Mouse (Mus musculus): ENCODE data around the gene 2610301B20Rik. TPM values are rescaled to one million over a fixed set of nuclear protein-coding genes. Genes with fewer than 3 reads are reported as not detected.
A peak's percentile ranks its signal among the peaks of the same experiment; 100 is the strongest.
"Not testable (repeated sequence)": the region's sequence is repeated elsewhere in the genome, so short reads cannot be mapped to it uniquely, and the experiment has no call there.

2610301B20Rik gene
- polyA plus RNA-seq (2012; ENCODE audit: insufficient read depth, insufficient read length, missing spikeins), result 7.5 and 10.2 TPM in 2 replicates

DNA sequence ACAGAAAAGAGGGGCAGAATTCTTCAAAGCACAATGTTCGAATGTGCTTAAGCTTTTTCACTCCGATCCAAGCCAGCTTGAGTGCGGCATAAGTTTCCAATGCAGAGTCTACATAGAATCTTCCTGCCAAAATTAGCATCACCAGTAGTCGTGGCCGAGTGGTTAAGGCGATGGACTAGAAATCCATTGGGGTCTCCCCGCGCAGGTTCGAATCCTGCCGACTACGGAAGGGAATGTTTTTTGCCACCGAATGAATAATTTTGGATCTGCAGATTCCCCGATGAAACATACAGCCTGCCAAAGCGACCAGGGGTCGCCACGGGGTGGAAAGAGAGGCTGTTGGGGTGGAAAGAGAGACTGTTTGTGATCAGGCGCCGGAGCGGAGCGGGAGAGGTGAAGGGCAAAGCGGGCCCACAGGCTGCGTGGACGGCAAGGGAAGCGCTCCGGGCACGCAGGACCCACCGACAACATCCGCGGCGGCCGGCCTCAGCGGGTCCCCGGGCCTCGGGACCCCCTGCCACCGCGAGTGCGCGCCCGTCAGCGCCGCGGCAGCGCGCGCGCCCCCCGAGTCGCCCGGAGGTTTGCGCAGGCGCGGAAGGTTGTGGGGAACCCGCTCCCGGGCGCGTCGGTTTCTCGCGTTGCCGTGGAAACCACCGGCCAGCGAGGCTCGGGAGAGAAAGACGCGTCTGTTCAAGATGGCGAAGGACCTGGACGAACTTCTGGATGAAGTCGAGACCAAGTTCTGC lies at the start of gene 2610301B20Rik:
Gene 2610301B20Rik (plus strand): TSS at position 579 of the 746 bp plus-strand sequence.
- Histone ChIP-seq H3K27ac (ENCODE audit: insufficient read depth, low read depth, low read length) (peak within 1 kb of the TSS; percentile 88), H3K4me1 (ENCODE audit: control insufficient read depth, insufficient read depth, low read length) (peaks cover 5% of the 10 kb centered on the region; the same call in 1 of the 2 replicates), H3K4me3 (ENCODE audit: insufficient read depth, low read length) (peak within 1 kb of the TSS; percentile 90)
- TF ChIP-seq CTCF (IDR thresholded peaks at IDR 0.05; ENCODE audit: low read depth, low read length), result no peak

DNA sequence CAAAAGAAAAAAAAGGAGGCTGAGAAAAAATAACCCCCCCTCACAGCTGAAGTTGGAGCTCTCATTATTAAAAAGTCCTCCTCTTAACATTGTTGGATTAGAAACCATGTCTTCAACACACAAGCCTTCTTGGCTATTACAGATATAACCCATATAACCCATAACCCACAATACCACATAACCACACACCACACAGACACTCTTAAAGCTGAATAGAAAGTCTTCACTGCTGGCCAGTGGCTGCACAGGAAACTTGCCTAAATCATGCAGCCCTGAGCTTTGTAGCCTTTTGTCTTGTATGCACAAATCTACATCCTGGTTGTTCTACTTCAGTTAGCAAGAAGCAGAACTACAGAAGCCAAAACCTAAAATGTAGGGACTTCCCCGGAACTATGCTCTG lies 41.0 kb upstream of the 2610301B20Rik start:
- H3K4me3 ChIP-seq (ENCODE audit: insufficient read depth, low read length), result no peak overlapping the region
- TF ChIP-seq POLR2A (IDR thresholded peaks at IDR 0.05; ENCODE audit: borderline replicate concordance, low read depth, low read length) (no peak), CTCF (IDR thresholded peaks at IDR 0.05; ENCODE audit: low read depth, low read length) (no peak)
- no peaks in the 10 kb centered on the region for H3K4me1 ChIP-seq (ENCODE audit: control insufficient read depth, insufficient read depth, low read length)
- no peak overlapping the region for H3K27ac ChIP-seq (ENCODE audit: insufficient read depth, low read depth, low read length)

DNA sequence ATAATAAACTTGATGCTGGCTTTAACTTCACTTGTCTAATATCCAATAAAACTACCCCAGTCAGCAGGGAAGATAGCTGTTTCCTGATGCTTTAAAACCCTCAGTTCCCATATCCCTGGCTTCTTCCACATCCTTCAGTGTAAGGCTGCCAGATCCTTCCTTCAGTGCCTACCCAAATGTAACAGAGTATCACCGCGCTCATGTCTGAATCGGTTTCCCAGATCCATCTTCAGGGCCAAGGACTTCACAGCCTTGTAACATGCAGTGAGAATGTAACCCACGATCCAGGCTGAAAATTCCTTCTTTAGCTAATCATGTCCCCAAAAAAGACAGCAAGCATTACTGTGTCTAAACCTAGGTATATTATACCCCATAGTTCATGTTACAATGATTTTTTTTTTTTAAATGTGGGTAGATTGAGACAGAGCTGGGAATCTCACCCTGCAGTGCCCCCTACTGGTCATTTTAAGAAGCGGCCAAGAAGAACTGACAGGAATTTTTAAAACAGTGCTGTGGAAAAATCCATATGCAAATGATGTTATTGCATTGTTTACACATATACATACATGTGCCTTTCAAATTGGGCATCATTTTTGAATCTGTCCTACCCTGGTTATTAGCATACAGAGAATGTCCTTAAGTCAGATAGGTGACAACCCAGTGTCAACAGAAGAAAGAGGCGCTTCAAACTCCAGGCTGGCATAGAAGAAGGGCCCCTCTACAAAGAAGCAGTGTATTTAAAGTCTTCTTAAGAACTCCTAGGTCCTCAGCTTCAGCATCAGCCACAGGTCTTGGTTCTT lies 38.8 kb upstream of the 2610301B20Rik start:
- no peak overlapping the region for H3K27ac ChIP-seq (ENCODE audit: insufficient read depth, low read depth, low read length)

DNA sequence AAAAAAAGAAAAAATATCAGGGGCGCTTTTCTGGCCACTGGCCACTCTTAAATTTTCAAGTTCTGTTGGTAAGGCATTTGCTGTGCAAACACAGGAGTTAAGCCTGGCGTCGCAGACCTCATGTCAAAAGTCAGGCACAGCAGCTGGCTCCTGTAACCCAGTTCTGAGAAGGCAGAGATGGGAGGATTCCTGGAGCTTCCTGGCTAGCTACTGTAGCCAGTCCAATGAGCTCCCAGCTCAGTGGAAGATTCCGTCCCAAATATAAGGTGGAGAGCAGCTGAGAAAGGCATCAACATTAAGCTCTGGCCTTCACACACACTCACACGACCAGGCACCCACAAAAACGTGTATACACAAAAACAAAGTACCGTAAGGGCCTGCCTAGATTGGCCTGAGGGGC lies 28.4 kb upstream of the 2610301B20Rik start:
- no peak for TF ChIP-seq POLR2A (IDR thresholded peaks at IDR 0.05; ENCODE audit: borderline replicate concordance, low read depth, low read length)
- no peak for TF ChIP-seq CTCF (IDR thresholded peaks at IDR 0.05; ENCODE audit: low read depth, low read length)
- H3K4me3 ChIP-seq (ENCODE audit: insufficient read depth, low read length), result no peak overlapping the region
- H3K27ac ChIP-seq (ENCODE audit: insufficient read depth, low read depth, low read length), result no peak overlapping the region
- H3K4me1 ChIP-seq (ENCODE audit: control insufficient read depth, insufficient read depth, low read length), result no peaks in the 10 kb centered on the region

More for the DNA sequence above, 38.8 kb upstream of the 2610301B20Rik start:
- Histone ChIP-seq H3K4me3 (ENCODE audit: insufficient read depth, low read length) (no peak overlapping the region), H3K4me1 (ENCODE audit: control insufficient read depth, insufficient read depth, low read length) (no peaks in the 10 kb centered on the region)
- no peak for TF ChIP-seq CTCF (IDR thresholded peaks at IDR 0.05; ENCODE audit: low read depth, low read length)

DNA sequence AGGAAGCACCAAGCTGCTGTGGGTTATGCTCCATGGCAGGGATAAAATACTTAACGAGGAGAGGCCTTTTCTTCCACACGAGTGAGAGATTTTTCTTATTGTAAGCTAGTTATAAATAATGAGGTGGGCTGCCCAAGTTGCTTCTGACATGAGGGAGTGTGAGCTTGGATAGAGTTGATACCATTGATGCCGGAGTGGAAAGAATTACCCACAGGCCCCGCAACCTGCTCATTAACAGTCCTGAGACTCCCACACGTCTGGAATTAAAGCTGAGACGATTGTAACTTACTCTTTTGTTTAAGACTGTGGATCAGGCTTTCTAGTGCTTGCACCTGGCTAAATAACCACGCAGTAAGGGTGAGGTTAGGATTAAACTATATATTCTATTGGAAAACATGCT lies 24.5 kb upstream of the 2610301B20Rik start:
- H3K4me1 ChIP-seq (ENCODE audit: control insufficient read depth, insufficient read depth, low read length), result no peaks in the 10 kb centered on the region
- no peak overlapping the region for H3K27ac ChIP-seq (ENCODE audit: insufficient read depth, low read depth, low read length)
- H3K4me3 ChIP-seq (ENCODE audit: insufficient read depth, low read length), result no peak overlapping the region
- TF ChIP-seq CTCF (IDR thresholded peaks at IDR 0.05; ENCODE audit: low read depth, low read length), result no peak
- TF ChIP-seq POLR2A (IDR thresholded peaks at IDR 0.05; ENCODE audit: borderline replicate concordance, low read depth, low read length), result no peak

DNA sequence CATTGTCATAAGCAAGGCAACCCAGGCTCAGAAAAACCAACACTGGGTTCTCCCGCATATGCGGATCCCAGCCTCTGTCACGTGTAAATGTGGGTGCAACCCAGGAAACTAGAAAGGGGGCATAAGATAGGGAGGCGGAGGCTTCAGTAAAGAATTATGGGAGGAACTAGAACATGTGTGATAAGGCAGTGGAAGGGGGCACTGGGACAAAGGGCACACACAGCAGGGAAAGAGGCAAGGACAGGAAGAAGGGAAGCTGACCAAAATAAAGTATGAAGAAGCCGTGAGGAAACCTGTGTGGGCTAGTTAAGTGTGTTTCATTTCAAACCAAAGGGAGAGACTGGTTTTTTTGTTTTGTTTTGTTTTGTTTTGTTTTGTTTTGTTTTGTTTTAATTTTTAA lies 23.3 kb upstream of the 2610301B20Rik start:
- TF ChIP-seq CTCF (IDR thresholded peaks at IDR 0.05; ENCODE audit: low read depth, low read length), result no peak
- TF ChIP-seq POLR2A (IDR thresholded peaks at IDR 0.05; ENCODE audit: borderline replicate concordance, low read depth, low read length), result no peak
- no peaks in the 10 kb centered on the region for H3K4me1 ChIP-seq (ENCODE audit: control insufficient read depth, insufficient read depth, low read length)
- no peak overlapping the region for H3K27ac ChIP-seq (ENCODE audit: insufficient read depth, low read depth, low read length)
- no peak overlapping the region for H3K4me3 ChIP-seq (ENCODE audit: insufficient read depth, low read length)

DNA sequence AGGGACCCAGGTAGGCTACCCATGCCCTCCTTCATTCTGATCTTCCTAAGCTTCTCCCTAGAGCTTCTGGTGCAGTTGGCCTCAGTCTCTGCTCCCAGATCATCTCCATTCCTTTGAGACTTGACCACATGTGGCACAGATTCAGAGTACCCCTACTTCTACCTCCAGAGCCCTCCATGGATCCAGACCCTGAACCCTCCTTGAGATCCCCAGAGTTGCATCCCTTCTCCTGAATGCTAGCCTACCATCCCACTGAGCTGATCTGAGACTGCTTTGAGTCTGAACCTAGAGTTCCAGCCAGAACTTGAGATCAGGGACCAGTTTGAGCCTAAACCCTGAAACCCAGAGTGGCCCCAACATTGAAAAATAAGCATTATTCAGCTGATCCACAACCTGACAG lies 15.1 kb upstream of the 2610301B20Rik start:
- H3K4me1 ChIP-seq (ENCODE audit: control insufficient read depth, insufficient read depth, low read length), result no peaks in the 10 kb centered on the region
- no peak overlapping the region for H3K4me3 ChIP-seq (ENCODE audit: insufficient read depth, low read length)
- H3K27ac ChIP-seq (ENCODE audit: insufficient read depth, low read depth, low read length), result no peak overlapping the region
- TF ChIP-seq CTCF (IDR thresholded peaks at IDR 0.05; ENCODE audit: low read depth, low read length), result no peak
- no peak for TF ChIP-seq POLR2A (IDR thresholded peaks at IDR 0.05; ENCODE audit: borderline replicate concordance, low read depth, low read length)

DNA sequence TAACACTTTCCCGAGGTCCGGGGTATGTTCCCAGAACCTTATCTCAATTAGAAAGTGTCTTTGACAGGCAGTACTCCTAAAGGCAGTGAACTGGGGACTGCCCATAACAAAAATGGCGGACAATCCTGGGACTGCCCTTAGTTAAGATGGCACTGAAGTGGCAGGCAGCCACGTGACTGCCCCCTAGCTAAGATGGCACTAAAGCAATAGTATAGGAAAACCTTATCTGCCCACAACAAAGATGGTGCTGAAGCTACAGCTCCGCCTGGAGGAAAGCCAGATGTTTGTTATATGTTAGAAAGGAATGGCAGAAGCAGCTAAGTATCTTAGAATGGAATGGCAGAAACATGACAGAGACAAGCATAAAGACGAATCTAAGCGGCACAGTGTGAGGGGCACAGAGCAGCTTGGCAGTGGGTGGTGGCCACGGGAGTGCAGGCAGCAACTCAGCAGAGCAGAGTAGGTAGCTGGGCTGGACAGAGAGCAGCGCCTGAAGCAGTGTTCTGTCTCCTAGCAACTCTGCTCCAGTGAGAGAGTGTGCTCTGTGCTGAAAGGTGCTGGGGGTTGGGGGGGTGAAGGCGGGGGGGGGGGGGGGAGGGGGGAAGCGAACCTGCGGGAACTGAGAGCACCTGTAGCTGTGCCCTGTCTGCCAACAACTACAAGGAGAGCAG lies 14.3 kb upstream of the 2610301B20Rik start:
- Histone ChIP-seq H3K4me1 (ENCODE audit: control insufficient read depth, insufficient read depth, low read length) (no peaks in the 10 kb centered on the region), H3K27ac (ENCODE audit: insufficient read depth, low read depth, low read length) (no peak overlapping the region), H3K4me3 (ENCODE audit: insufficient read depth, low read length) (no peak overlapping the region)
- TF ChIP-seq CTCF (IDR thresholded peaks at IDR 0.05; ENCODE audit: low read depth, low read length) (no peak), POLR2A (IDR thresholded peaks at IDR 0.05; ENCODE audit: borderline replicate concordance, low read depth, low read length) (no peak)

DNA sequence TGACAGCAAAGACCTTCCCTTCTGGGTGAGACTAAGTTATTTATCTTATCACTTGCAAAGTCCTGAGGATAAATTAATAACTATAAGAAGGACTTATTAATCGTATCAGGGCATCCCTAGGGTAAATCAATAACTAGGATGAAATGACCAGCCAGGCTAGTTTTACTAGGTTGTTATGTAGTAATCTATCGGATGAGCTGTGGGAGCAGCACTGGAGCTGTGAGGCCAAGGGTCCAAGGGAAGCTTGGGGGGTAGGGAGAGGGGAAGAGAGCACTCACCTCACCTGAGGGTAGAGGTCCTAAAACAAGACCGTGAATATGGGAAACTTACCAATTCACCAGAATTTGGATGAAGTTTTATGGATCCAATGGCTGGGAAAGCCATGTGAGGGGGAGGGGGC lies 13.5 kb upstream of the 2610301B20Rik start:
- Histone ChIP-seq H3K4me3 (ENCODE audit: insufficient read depth, low read length) (no peak overlapping the region), H3K27ac (ENCODE audit: insufficient read depth, low read depth, low read length) (no peak overlapping the region), H3K4me1 (ENCODE audit: control insufficient read depth, insufficient read depth, low read length) (no peaks in the 10 kb centered on the region)
- TF ChIP-seq POLR2A (IDR thresholded peaks at IDR 0.05; ENCODE audit: borderline replicate concordance, low read depth, low read length) (no peak), CTCF (IDR thresholded peaks at IDR 0.05; ENCODE audit: low read depth, low read length) (no peak)

DNA sequence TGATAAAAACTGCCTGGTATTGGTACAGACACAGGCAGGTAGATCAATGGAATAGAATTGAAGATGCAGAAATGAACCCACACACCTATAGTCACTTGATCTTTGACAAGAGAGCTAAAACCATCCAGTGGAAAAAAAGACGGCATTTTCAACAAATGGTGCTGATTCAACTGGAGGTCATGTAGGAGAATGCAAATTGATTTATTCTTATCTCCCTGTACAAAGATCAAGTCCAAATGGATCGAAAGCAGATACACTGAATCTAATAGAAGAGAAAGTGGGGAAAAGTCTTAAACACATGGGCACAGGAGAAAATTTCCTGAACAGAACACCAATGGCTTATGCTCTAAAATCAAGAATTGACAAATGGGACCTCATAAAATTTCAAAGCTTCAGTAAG lies 11.4 kb upstream of the 2610301B20Rik start:
- H3K4me3 ChIP-seq (ENCODE audit: insufficient read depth, low read length); H3K27ac ChIP-seq (ENCODE audit: insufficient read depth, low read depth, low read length); H3K4me1 ChIP-seq (ENCODE audit: control insufficient read depth, insufficient read depth, low read length): not testable (repeated sequence)
